In genomic region chr4:132449778-132450177, GRCm38 (mm10) we compare ENCODE assay signal across 26 mouse cellular contexts. TPM values are rescaled to one million over a fixed set of nuclear protein-coding genes. Genes with fewer than 3 reads are reported as not detected.
DNase-seq lines count a peak whose midpoint lies in the region; ATAC-seq and TF ChIP-seq lines count a peak whose summit lies in the region.
"Had no signal": no experiment of that assay in that cellular context is flagged by ENCODE, and none has a peak within 500 bp of the region (broad histone marks: within the 10 kb centered on the region; RNA-seq: fewer than 3 reads in every experiment).

No protein-coding gene starts in this region.

- H3K9ac ChIP-seq in ES-E14 (ENCODE audit: insufficient read depth, low read depth, low read length, poor library complexity, severe bottlenecking) = no peak overlapping the region
- H3K9ac ChIP-seq in stomach, embryonic 16.5 days (ENCODE audit: low read length) = no peak overlapping the region
- H3K9ac ChIP-seq: embryonic facial prominence, embryonic 13.5 days; forebrain, embryonic 12.5 days; forebrain, postnatal 0 days; midbrain, embryonic 15.5 days; neural tube, embryonic 12.5 days had no signal

- DNase-seq in 3T3-L1 (ENCODE audit: low read depth, low spot score) = peak; percentile 44
- no peak for DNase-seq in ES-E14 (ENCODE audit: low read depth, low spot score)
- DNase-seq in adipocyte (ENCODE audit: low spot score) = no peak
- no peak for DNase-seq in urinary bladder, postnatal 10 days (ENCODE audit: low spot score)
- DNase-seq in heart, adult 11 months = no peak
- DNase-seq: adrenal gland, postnatal 14 days; cerebellum, adult 11-12 months; cerebellum, postnatal 10 days; forebrain, postnatal 0 days; heart, postnatal 14 days; kidney, adult 2 months; kidney, postnatal 4 days; left cerebral cortex, postnatal 4 days; lung, adult 2 months; lung, postnatal 14 days; right cerebral cortex, postnatal 4 days had no signal

- H3K27me3 ChIP-seq in stomach, embryonic 16.5 days (ENCODE audit: control insufficient read depth, insufficient read depth, low read length) = no peaks in the 10 kb centered on the region
- H3K27me3 ChIP-seq: embryonic facial prominence, embryonic 13.5 days; forebrain, embryonic 12.5 days; midbrain, embryonic 15.5 days; neural tube, embryonic 12.5 days had no signal

- no peak overlapping the region for H3K27ac ChIP-seq in ES-E14 (ENCODE audit: insufficient read depth, low read depth, low read length, poor library complexity, severe bottlenecking)
- H3K27ac ChIP-seq in stomach, embryonic 16.5 days (ENCODE audit: low read length) = no peak overlapping the region
- H3K27ac ChIP-seq: embryonic facial prominence, embryonic 13.5 days; forebrain, embryonic 12.5 days; kidney, postnatal 0 days; midbrain, embryonic 10.5 days; midbrain, embryonic 15.5 days; neural tube, embryonic 12.5 days had no signal

- H3K4me2 ChIP-seq in stomach, embryonic 16.5 days (ENCODE audit: low read depth, low read length) = no peak overlapping the region
- H3K4me2 ChIP-seq: embryonic facial prominence, embryonic 13.5 days; forebrain, embryonic 12.5 days; midbrain, embryonic 15.5 days; neural tube, embryonic 12.5 days had no signal

- no peak overlapping the region for H3K4me3 ChIP-seq in ES-E14 (ENCODE audit: insufficient read depth in 1 of 2, low read depth in 1 of 2, low read length in 2 of 2, poor library complexity in 1 of 2, severe bottlenecking in 1 of 2)
- H3K4me3 ChIP-seq in stomach, embryonic 16.5 days (replicated peaks; ENCODE audit: low read length) = no peak overlapping the region
- H3K4me3 ChIP-seq: embryonic facial prominence, embryonic 13.5 days; erythroblast, embryonic 14.5 days; forebrain, embryonic 12.5 days; midbrain, embryonic 10.5 days; midbrain, embryonic 15.5 days; neural tube, embryonic 12.5 days had no signal

- in situ Hi-C loops in ES-E14 (cut with MboI; ENCODE audit: low sequenced_read_pairs in 2 of 2, unreplicated experiment in 2 of 2) = no loop called here

- H3K9me3 ChIP-seq in ES-E14 (ENCODE audit: control insufficient read depth, insufficient read depth, low read depth, low read length) = no peaks in the 10 kb centered on the region
- H3K9me3 ChIP-seq in stomach, embryonic 16.5 days (replicated peaks; ENCODE audit: control insufficient read depth, low read length) = no peaks in the 10 kb centered on the region
- H3K9me3 ChIP-seq: embryonic facial prominence, embryonic 13.5 days; forebrain, embryonic 12.5 days; midbrain, embryonic 10.5 days; midbrain, embryonic 15.5 days; neural tube, embryonic 12.5 days had no signal

- 72% methylated on average over 3 of the region's 3 CpGs for WGBS in stomach, embryonic 16.5 days

- H3K4me1 ChIP-seq in ES-E14 (ENCODE audit: control insufficient read depth in 2 of 2, insufficient read depth in 2 of 2, low read length in 2 of 2, poor library complexity in 1 of 2) = no peaks in the 10 kb centered on the region
- H3K4me1 ChIP-seq in stomach, embryonic 16.5 days (ENCODE audit: control insufficient read depth, insufficient read depth, low read length) = peaks cover 4% of the 10 kb centered on the region; the same call in 1 of the 2 replicates
- H3K4me1 ChIP-seq: embryonic facial prominence, embryonic 13.5 days; forebrain, embryonic 12.5 days; midbrain, embryonic 10.5 days; midbrain, embryonic 15.5 days; neural tube, embryonic 12.5 days had no signal

- no peaks in the 10 kb centered on the region for H3K36me3 ChIP-seq in ES-E14 (ENCODE audit: control insufficient read depth, insufficient read depth, low read length, poor library complexity, severe bottlenecking)
- no peaks in the 10 kb centered on the region for H3K36me3 ChIP-seq in stomach, embryonic 16.5 days (ENCODE audit: control insufficient read depth, insufficient read depth, low read length)
- H3K36me3 ChIP-seq: embryonic facial prominence, embryonic 13.5 days; forebrain, embryonic 12.5 days; midbrain, embryonic 10.5 days; midbrain, embryonic 15.5 days; neural tube, embryonic 12.5 days had no signal

- ATAC-seq in erythroblast, adult 5-6 weeks (replicated peaks; ENCODE audit: low FRiP score, poor library complexity, severe bottlenecking) = peak; percentile 85
- 0 out of 2 replicates have a peak, but pooled peaks have one; percentile 40 for ATAC-seq in stomach, embryonic 16.5 days (ENCODE audit: insufficient read depth, low FRiP score)
- ATAC-seq: forebrain, postnatal 0 days; hindbrain, embryonic 16.5 days; midbrain, embryonic 15.5 days had no signal

TF ChIP-seq in ES-E14, 5 proteins besides CTCF, POLR2A, EP300 and RAD21:
- TF ChIP-seq MAFK (IDR thresholded peaks at IDR 0.05; ENCODE audit: insufficient read depth, low read depth, low read length) (0 out of 2 replicates have a peak, but pooled peaks have one; percentile 20), HCFC1 (IDR thresholded peaks at IDR 0.05; ENCODE audit: borderline replicate concordance, insufficient read depth, low read length) (no peak), ZNF384 (IDR thresholded peaks at IDR 0.05; ENCODE audit: low read depth, low read length) (no peak)

RNA-seq across cellular contexts. Expression of gene Med18, which starts 13.9 kb away (rescaled TPM):
- total RNA-seq in ES-E14 (2012; rRNA removed) = 29.7 and 32.8 TPM in 2 replicates
- total RNA-seq in erythroblast, adult 5-6 weeks (2015; ENCODE audit: low replicate concordance) = 2.5 and 5.6 TPM in 2 replicates
- 2.8 and 4.0 TPM in 2 replicates for total RNA-seq in erythroblast, adult 5-6 weeks (2017; ENCODE audit: low replicate concordance)
- polyA plus RNA-seq in stomach, embryonic 16.5 days (2015; fragmentation: Nextera tagmentation; extraction: Ambion mirVana) = 19.5 and 20.0 TPM in 2 replicates

RNA-seq across cellular contexts. Expression of gene Phactr4, which starts 27.5 kb away (rescaled TPM):
- 4.0 and 7.8 TPM in 2 replicates for total RNA-seq in ES-E14 (2012; rRNA removed)
- total RNA-seq in erythroblast, adult 5-6 weeks (2015; ENCODE audit: low replicate concordance) = 8.8 and 16.9 TPM in 2 replicates
- 14.1 and 28.0 TPM in 2 replicates for total RNA-seq in erythroblast, adult 5-6 weeks (2017; ENCODE audit: low replicate concordance)
- polyA plus RNA-seq in stomach, embryonic 16.5 days (2015; fragmentation: Nextera tagmentation; extraction: Ambion mirVana) = 25.9 and 29.9 TPM in 2 replicates
